Mouse (Mus musculus) kidney, adult 2 months (tissue): Measurements from ENCODE around the gene Slc22a5. TPM values are rescaled to one million over a fixed set of nuclear protein-coding genes. Genes with fewer than 3 reads are reported as not detected.

Source experiments
- DNase-seq: peaks from one replicate; pipeline ENCODE4 v3.0.0; 2021
- H3K27ac ChIP-seq: fragments of 200-500 bp; 2 replicates; pipeline ENCODE4 v1.5.1; 2012; ENCODE audit warnings: low read depth, low read length, control low read depth, inconsistent platforms; ENCODE audit not compliant: insufficient read depth
- H3K27me3 ChIP-seq: fragments of 200-500 bp; replicated peaks from 2 replicates; pipeline ENCODE4 v1.6.1; 2012; ENCODE audit warnings: mild to moderate bottlenecking, moderate library complexity, low read length, inconsistent platforms; ENCODE audit not compliant: control insufficient read depth, insufficient read depth
- H3K36me3 ChIP-seq: fragments of 200-500 bp; 2 replicates; pipeline ENCODE4 v1.6.1; 2012; ENCODE audit warnings: mild to moderate bottlenecking, moderate library complexity, low read length, inconsistent platforms; ENCODE audit not compliant: control insufficient read depth, insufficient read depth
- H3K4me1 ChIP-seq: fragments of 200-500 bp; 2 replicates; pipeline ENCODE4 v1.6.1; 2011; ENCODE audit warnings: low read length; ENCODE audit not compliant: control insufficient read depth, insufficient read depth
- H3K4me3 ChIP-seq: fragments of 200-500 bp; 2 replicates; pipeline ENCODE4 v1.5.1; 2011; ENCODE audit warnings: mild to moderate bottlenecking, low read depth, low read length, control low read depth; ENCODE audit not compliant: insufficient read depth
- CTCF ChIP-seq: fragments of 200-500 bp; conservative IDR thresholded peaks from 2 replicates; pipeline ENCODE4 v1.5.1; 2011; ENCODE audit warnings: low read depth, mild to moderate bottlenecking, control low read depth, low read length, moderate library complexity, mixed read lengths; ENCODE audit not compliant: insufficient read depth, insufficient read length
- POLR2A ChIP-seq: fragments of 200-500 bp; IDR thresholded peaks from one replicate; pipeline ENCODE4 v1.6.1; 2011; ENCODE audit warnings: low read depth, low read length, control low read depth
- WGBS: fragments of 180-500 bp; shearing (Covaris S2); methylation state at CpG from one replicate; pipeline ENCODE4 v1.1.7; 2018; 5-methylcytosine and 5-hydroxymethylcytosine counted together
- polyA plus RNA-seq: library from polyadenylated mRNA; depleted of rRNA; stranded (reverse); fragments of >200 nt; gene quantifications from 2 replicates; pipeline ENCODE4 v1.2.3, GENCODE M21; 2012

Gene Slc22a5
- polyA plus RNA-seq, 1 experiment = 188 TPM

DNA sequence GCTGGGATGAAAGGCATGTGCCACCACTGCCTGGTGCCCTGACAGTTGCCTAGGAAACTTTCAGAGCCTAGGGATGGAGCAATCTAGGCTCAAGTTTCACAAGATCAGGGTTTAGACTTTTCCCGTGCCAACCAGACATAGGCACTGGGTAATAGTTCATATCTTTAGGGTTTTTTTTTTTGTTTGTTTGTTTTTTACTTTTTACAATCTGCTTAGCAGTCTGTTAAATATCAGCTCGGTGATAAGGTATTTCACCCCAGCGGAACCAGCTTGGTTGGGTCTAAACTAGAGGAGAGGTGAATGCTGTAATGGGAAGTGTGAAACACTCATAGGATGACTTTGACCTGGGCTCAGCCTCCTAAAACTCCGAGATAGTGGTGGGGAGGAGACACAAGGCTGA lies 19.6 kb upstream of the Slc22a5 start:
- H3K4me3 ChIP-seq = no peak overlapping the region
- no peak for TF ChIP-seq POLR2A
- TF ChIP-seq CTCF = no peak
- no peaks in the 10 kb centered on the region for H3K36me3 ChIP-seq
- H3K27ac ChIP-seq = no peak overlapping the region
- no peaks in the 10 kb centered on the region for H3K27me3 ChIP-seq
- no peaks in the 10 kb centered on the region for H3K4me1 ChIP-seq
- no peak for DNase-seq
- 56% methylated on average over 4 of the region's 4 CpGs for WGBS

DNA sequence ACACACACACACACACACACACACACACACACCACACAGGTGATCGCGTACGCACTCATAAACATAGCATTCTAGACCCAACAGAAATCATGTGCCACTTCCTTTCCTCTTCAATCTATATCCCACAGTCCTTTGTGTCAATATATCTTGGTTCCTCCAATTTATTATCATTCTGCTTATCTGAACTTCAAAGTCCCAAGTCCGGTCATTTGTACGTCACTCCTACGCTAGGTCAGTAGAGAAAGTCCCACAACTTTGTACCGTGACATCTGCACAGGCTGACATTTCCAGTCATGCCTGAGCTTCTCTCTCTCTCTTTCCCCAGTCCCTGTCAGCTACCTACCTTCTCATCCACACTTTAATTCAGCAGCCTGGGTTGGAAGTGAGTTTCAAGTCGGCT lies 17.2 kb upstream of the Slc22a5 start:
- Histone ChIP-seq H3K27ac (no peak overlapping the region), H3K4me1 (peaks cover 11% of the 10 kb centered on the region), H3K27me3 (no peaks in the 10 kb centered on the region), H3K36me3 (no peaks in the 10 kb centered on the region), H3K4me3 (no peak overlapping the region)
- 85% methylated on average over 8 of the region's 8 CpGs for WGBS
- TF ChIP-seq POLR2A = no peak
- no peak for TF ChIP-seq CTCF
- DNase-seq = no peak

DNA sequence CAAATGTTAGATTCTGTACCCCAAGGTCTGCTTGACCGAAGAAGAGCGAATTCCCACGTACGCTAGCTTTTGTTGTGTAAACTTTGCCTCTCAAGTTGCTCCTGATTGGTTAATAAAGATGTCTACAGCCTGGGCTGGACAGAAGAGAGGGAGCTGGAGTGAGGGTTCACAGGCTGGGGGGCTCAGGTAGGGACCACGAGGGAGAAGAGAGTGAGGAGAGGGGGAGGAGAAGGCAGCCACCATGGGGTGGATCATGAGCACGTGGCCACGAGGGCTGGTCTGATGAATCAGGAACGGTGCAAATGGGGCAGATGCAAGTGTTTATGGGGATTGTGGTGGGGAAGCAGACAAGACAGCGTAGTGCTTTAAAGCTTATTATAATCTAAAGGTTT lies 13.1 kb upstream of the Slc22a5 start:
- Histone ChIP-seq H3K4me1 (peaks cover 21% of the 10 kb centered on the region), H3K4me3 (no peak overlapping the region), H3K27ac (peak overlapping the region; percentile 74), H3K27me3 (no peaks in the 10 kb centered on the region), H3K36me3 (no peaks in the 10 kb centered on the region)
- 48% methylated on average over 9 of the region's 9 CpGs for WGBS
- no peak for TF ChIP-seq CTCF
- TF ChIP-seq POLR2A = no peak
- DNase-seq = no peak

DNA sequence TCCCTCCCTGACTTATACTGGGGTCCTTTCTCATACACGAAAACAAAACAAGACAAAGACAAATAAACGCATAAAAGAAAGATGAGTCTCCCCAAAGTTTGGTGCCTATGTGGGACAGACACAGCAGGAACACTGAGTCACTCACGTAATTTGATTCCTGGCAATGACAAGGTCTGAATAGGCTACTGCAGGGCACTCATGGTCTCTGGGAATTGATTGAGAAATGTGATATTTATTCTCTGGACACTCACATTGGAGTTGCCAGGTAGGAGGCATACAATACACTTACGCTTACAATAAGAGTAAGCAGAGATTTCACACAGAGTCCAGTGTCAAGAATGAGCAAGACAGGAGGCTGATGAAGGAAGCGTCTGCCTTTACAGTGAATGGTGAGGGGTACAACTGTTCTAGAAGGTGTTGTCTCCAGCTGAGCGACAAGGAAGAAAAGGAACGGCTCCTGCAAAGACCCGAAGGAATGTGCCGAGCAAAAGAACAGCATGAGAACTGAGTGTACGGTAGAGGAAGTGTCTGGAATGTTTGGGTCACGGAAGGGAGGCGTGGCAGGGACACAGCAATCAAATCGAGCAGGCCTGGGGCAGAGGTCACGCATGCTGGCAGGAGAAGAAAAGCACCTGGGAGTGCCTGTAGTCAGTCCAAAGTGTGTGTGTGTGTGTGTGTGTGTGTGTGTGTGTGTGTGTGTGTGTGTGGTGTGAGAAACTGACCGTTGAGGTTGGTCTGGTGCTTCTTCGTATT lies 12.5 kb upstream of the Slc22a5 start:
- Histone ChIP-seq H3K27me3 (no peaks in the 10 kb centered on the region), H3K36me3 (no peaks in the 10 kb centered on the region), H3K4me3 (no peak overlapping the region), H3K4me1 (peaks cover 21% of the 10 kb centered on the region), H3K27ac (peak overlapping the region; percentile 93)
- WGBS = 20% methylated on average over 16 of the region's 16 CpGs
- TF ChIP-seq CTCF (no peak), POLR2A (no peak)
- DNase-seq = peak; percentile 97

DNA sequence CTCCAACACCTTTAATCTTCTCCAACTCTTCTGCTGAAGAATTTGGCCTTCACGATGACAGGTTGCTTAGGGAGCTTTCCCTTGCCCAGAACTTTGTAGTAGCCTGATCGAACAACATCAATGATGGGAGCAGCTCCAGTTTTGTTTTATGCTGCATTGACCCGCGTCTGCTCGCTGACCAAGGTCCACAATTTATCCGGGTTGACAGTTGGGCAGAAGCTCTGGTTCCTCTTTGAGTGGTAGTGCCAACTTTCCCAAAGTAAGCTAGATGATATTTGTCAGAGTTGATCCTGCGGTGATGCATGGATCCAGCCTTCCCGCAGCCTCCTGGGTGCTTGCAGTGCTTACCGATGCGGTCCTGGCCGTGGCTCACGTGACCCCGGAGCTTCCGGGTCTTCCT lies 11.3 kb upstream of the Slc22a5 start:
- Histone ChIP-seq H3K4me3 (no peak overlapping the region), H3K4me1 (peaks cover 21% of the 10 kb centered on the region), H3K27me3 (no peaks in the 10 kb centered on the region), H3K36me3 (no peaks in the 10 kb centered on the region), H3K27ac (no peak overlapping the region)
- WGBS = 74% methylated on average over 14 of the region's 14 CpGs
- DNase-seq = peak; percentile 36
- TF ChIP-seq CTCF (no peak), POLR2A (no peak)

DNA sequence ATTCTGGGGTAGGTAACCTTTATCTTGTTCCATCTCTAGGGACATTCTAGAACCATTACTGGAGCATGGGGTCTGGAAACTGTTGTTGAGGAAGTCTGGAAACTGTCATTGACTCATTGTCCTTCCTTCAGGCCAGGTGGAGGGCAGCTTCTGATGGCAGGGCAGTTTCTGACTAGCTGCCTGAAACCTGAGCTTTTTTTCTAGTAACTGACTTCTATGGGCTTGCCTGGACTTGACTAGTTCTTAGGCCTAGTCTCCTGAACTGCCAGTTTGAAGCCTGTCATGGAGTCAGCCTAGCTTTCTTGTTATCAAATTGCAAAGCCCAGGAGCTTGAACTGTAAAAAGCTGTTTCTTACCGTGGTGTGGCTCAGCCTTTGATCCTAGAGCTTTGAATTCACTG lies 9.5 kb upstream of the Slc22a5 start:
- no peaks in the 10 kb centered on the region for H3K27me3 ChIP-seq
- DNase-seq = no peak
- WGBS = 50% methylated on average over 1 of the region's 1 CpGs
- H3K4me3 ChIP-seq = no peak overlapping the region
- H3K27ac ChIP-seq = no peak overlapping the region
- H3K4me1 ChIP-seq = peaks cover 21% of the 10 kb centered on the region
- TF ChIP-seq CTCF (no peak), POLR2A (no peak)
- H3K36me3 ChIP-seq = no peaks in the 10 kb centered on the region

DNA sequence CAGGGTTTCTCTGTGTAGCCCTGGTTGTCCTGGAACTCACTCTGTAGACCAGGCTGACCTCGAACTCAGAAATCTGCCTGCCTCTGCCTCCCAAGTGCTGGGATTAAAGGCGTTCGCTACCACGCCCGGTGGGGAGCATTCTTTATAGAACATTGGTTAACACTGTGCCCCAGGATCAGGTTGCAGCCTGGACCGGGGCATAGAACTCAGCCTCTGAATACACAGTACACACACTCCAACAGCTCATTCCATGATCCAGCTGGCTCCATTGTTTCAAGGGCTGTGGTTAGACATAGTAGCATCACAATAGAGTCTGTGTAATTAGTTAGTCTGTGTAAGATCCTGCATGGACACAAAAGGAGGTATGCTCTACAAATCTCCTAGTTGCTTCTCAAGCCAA lies 8.5 kb upstream of the Slc22a5 start:
- DNase-seq = no peak
- no peak for TF ChIP-seq CTCF
- TF ChIP-seq POLR2A = no peak
- Histone ChIP-seq H3K4me3 (no peak overlapping the region), H3K4me1 (peaks cover 21% of the 10 kb centered on the region), H3K36me3 (no peaks in the 10 kb centered on the region), H3K27me3 (no peaks in the 10 kb centered on the region), H3K27ac (no peak overlapping the region)
- WGBS = 88% methylated on average over 6 of the region's 6 CpGs
